Mouse (Mus musculus) stomach, embryonic 15.5 days (tissue): ENCODE measurements around the gene Ndufb3. TPM values are rescaled to one million over a fixed set of nuclear protein-coding genes. Genes with fewer than 3 reads are reported as not detected.
"Not testable (repeated sequence)": the region's sequence is repeated elsewhere in the genome, so short reads cannot be mapped to it uniquely, and the experiment has no call there.

Experiments used
- ATAC-seq: fragments of 200-750 bp; cut with Nextera tagmentation; 2 replicates; pipeline ENCODE4 v1.8.0; 2017; ENCODE audit warnings: low read depth, moderate number of reproducible peaks, moderate TSS enrichment; ENCODE audit not compliant: insufficient read depth, low FRiP score
- H3K27ac ChIP-seq: fragments of 300-500 bp; sonication (generic); 2 replicates; pipeline ENCODE4 v1.5.1; 2015; ENCODE audit warnings: mild to moderate bottlenecking, inconsistent platforms
- H3K27me3 ChIP-seq: fragments of 300-500 bp; sonication (generic); replicated peaks from 2 replicates; pipeline ENCODE4 v1.6.1; 2015; ENCODE audit warnings: inconsistent platforms
- H3K36me3 ChIP-seq: fragments of 300-500 bp; sonication (generic); 2 replicates; pipeline ENCODE4 v1.6.1; 2015; ENCODE audit warnings: inconsistent platforms
- H3K4me1 ChIP-seq: fragments of 300-500 bp; sonication (generic); 2 replicates; pipeline ENCODE4 v1.6.1; 2015; ENCODE audit warnings: inconsistent platforms
- H3K4me2 ChIP-seq: fragments of 300-500 bp; sonication (generic); 2 replicates; pipeline ENCODE4 v1.6.1; 2015; ENCODE audit warnings: mild to moderate bottlenecking, inconsistent platforms
- H3K4me3 ChIP-seq: fragments of 300-500 bp; sonication (generic); replicated peaks from 2 replicates; pipeline ENCODE4 v1.5.1; 2015; ENCODE audit warnings: inconsistent platforms
- H3K9ac ChIP-seq: fragments of 300-500 bp; sonication (generic); 2 replicates; pipeline ENCODE4 v1.6.1; 2015; ENCODE audit warnings: inconsistent platforms
- H3K9me3 ChIP-seq: fragments of 300-500 bp; sonication (generic); 2 replicates; pipeline ENCODE4 v1.6.1; 2016; ENCODE audit warnings: inconsistent platforms
- WGBS: fragments of 180-500 bp; shearing (Covaris S2); methylation state at CpG from one replicate; pipeline ENCODE4 v1.1.7; 2015; 5-methylcytosine and 5-hydroxymethylcytosine counted together
- polyA plus RNA-seq: library from polyadenylated mRNA; unstranded; fragments of >200 nt; fragmentation: Nextera tagmentation; extraction: Ambion mirVana; gene quantifications from 2 replicates; pipeline ENCODE4 v1.2.1, GENCODE M21; 2015

Gene Ndufb3
- polyA plus RNA-seq, 1 experiment from 2014 or later = 178 TPM

DNA sequence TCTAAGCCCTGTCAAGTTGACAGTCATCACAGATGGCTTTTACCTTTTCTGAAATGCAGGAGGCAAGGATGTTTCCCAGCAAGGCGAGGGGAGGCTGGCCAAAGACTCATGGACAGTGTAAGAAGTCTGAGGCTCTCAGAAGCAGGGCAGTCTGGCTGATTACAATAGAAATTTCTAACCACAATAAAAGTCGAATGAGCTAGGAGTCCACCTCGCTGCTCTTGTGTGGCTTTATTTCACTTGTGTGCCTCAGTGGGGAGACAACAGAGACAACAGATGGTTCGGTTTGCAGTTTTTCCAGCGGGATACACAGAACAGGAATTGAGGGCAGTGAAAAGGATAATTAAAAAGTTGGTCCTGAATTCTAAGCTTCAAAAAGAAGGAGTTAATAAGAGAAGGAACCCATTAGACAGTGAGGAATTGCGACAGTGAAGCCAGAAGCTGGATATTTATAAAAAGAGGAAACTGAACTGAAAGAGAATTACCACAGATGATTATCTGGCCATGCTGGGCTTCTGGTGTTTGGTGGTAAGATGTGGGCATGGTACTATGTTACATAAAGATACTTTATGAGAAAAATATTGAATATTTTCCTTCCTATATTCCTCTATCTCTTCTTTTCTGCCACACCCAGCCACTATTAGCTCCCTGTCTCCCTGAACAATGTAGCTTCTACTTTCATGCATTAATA, 31.9 kb downstream of the Ndufb3 start:
- Histone ChIP-seq H3K4me1 (0 out of 2 replicates have a peak, but pooled peaks cover 4% of the 10 kb centered on the region), H3K4me2 (no peak overlapping the region), H3K4me3 (no peak overlapping the region), H3K36me3 (no peaks in the 10 kb centered on the region), H3K9me3 (no peaks in the 10 kb centered on the region), H3K27me3 (no peaks in the 10 kb centered on the region), H3K27ac (no peak overlapping the region), H3K9ac (no peak overlapping the region)
- ATAC-seq = no peak
- WGBS = 70% methylated on average over 6 of the region's 6 CpGs

GRCm38 (mm10) chr1:58618766-58619165, 32.6 kb downstream of the Ndufb3 start:
- WGBS = 87% methylated on average over 2 of the region's 2 CpGs
- Histone ChIP-seq H3K27me3 (no peaks in the 10 kb centered on the region), H3K9me3 (no peaks in the 10 kb centered on the region), H3K4me2 (no peak overlapping the region), H3K9ac (no peak overlapping the region), H3K36me3 (no peaks in the 10 kb centered on the region), H3K4me1 (0 out of 2 replicates have a peak, but pooled peaks cover 4% of the 10 kb centered on the region), H3K4me3 (no peak overlapping the region), H3K27ac (no peak overlapping the region)
- no peak for ATAC-seq

DNA sequence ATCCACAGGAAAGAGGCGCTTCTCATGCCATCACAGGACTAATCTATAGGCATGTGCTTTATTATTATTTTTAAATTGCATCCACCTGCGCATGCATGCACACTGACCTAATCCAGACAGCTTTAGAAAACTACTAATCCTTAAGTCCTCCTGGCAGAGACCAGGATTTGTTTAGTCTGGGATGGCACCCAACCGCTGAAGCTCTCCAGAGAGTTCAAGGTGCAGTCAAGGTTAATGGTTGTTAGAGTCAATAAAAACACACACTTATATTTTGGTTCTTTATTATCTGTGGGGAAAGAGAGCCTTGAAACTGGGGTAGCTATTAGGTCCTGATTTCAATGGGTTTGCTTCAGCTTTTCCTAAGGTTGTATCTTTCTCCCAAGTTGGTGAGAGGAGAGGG, 35.1 kb downstream of the Ndufb3 start:
- Histone ChIP-seq H3K9ac (no peak overlapping the region), H3K4me1 (no peaks in the 10 kb centered on the region), H3K27ac (no peak overlapping the region), H3K4me3 (no peak overlapping the region), H3K9me3 (no peaks in the 10 kb centered on the region), H3K36me3 (no peaks in the 10 kb centered on the region), H3K27me3 (no peaks in the 10 kb centered on the region), H3K4me2 (no peak overlapping the region)
- no peak for ATAC-seq
- WGBS = 69% methylated on average over 3 of the region's 3 CpGs

- Histone ChIP-seq H3K4me3 (no peak overlapping the region), H3K9ac (no peak overlapping the region), H3K27me3 (no peaks in the 10 kb centered on the region), H3K4me1 (no peaks in the 10 kb centered on the region), H3K27ac (no peak overlapping the region), H3K9me3 (no peaks in the 10 kb centered on the region), H3K36me3 (no peaks in the 10 kb centered on the region), H3K4me2 (no peak overlapping the region)
- ATAC-seq = no peak
- WGBS = 49% methylated on average over 7 of the region's 7 CpGs
Observed at GRCm38 (mm10) chr1:58621996-58622748, 36.0 kb downstream of the Ndufb3 start.

DNA sequence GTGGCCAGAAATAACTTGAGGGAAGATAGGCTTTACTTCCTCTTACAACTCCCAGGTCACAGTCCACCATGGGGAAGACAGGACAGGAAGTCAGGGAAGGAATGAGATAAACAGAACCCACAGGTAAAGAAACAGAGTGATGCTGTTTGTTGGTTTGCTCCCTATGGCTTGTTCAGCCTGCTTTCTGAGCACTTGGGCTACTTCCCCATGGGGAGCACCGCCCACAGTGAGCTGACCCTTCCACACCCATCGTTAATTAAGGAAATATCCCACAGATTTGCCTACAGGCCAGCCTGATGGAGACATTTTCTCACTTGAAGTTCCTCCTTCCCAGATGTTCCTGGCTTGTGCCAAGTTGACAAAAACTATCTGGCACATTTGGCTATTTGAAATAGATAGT, 42.7 kb downstream of the Ndufb3 start:
- H3K27ac ChIP-seq, H3K27me3 ChIP-seq, H3K4me1 ChIP-seq, H3K9me3 ChIP-seq, H3K9ac ChIP-seq, H3K4me3 ChIP-seq, H3K36me3 ChIP-seq, ATAC-seq, H3K4me2 ChIP-seq: not testable (repeated sequence)
- WGBS = 36% methylated on average over 1 of the region's 2 CpGs

Other genes starting within 250 kb of the Ndufb3 start
- 293 and 313 TPM in 2 replicates for gene Bzw1, start 193.5 kb upstream of the Ndufb3 start, polyA plus RNA-seq
- gene Clk1, start 162.3 kb upstream of the Ndufb3 start, polyA plus RNA-seq = 185 and 188 TPM in 2 replicates
- 36.8 and 40.0 TPM in 2 replicates for gene Nif3l1, start 141.2 kb upstream of the Ndufb3 start, polyA plus RNA-seq
- gene Ppil3, start 140.9 kb upstream of the Ndufb3 start, polyA plus RNA-seq = 49.1 and 49.4 TPM in 2 replicates
- 23.3 and 27.8 TPM in 2 replicates for gene Orc2, start 81.3 kb upstream of the Ndufb3 start, polyA plus RNA-seq
- 7.0 and 9.0 TPM in 2 replicates for gene Fam126b, start 61 bp upstream of the Ndufb3 start, polyA plus RNA-seq
- 0.18 and 0.23 TPM in 2 replicates for gene Als2cr12, start 109.6 kb downstream of the Ndufb3 start, polyA plus RNA-seq
- 34.8 and 38.2 TPM in 2 replicates for gene Cflar, start 125.1 kb downstream of the Ndufb3 start, polyA plus RNA-seq
- gene Casp8, start 209.0 kb downstream of the Ndufb3 start, polyA plus RNA-seq = 41.8 and 45.1 TPM in 2 replicates